Mouse (Mus musculus) layer of hippocampus, adult 8-10 months (tissue): Measurements from ENCODE around the gene Filip1. TPM values are rescaled to one million over a fixed set of nuclear protein-coding genes. Genes with fewer than 3 reads are reported as not detected.
"Not testable (repeated sequence)": the region's sequence is repeated elsewhere in the genome, so short reads cannot be mapped to it uniquely, and the experiment has no call there.

ENCODE experiments used
- DNase-seq, 2 experiments: peaks; one replicate each; pipeline ENCODE4 v3.0.0; 2022; ENCODE audit warnings: low spot score in 2 of 2
- total RNA-seq, 4 experiments: library from RNA; stranded (reverse); gene quantifications; 2 replicates each; pipeline ENCODE4 v1.2.4; 2022

The Filip1 gene
- total RNA-seq: 10 to 100 TPM in 3 of 4 experiments, 1 to 10 TPM in 1; 8.2 to 14.3 (median 12.0) TPM

- DNase-seq: no peak
Observed at GRCm38 (mm10) chr9:80012751-80013150, at the start of gene Filip1. Gene Filip1, minus strand, starts transcription at chr9:80012851.

- no peak for DNase-seq
Observed at GRCm38 (mm10) chr9:80057690-80058089, 45.0 kb upstream of the Filip1 start.

- DNase-seq: no peak
Observed at GRCm38 (mm10) chr9:80052951-80053350, 40.3 kb upstream of the Filip1 start.

DNA sequence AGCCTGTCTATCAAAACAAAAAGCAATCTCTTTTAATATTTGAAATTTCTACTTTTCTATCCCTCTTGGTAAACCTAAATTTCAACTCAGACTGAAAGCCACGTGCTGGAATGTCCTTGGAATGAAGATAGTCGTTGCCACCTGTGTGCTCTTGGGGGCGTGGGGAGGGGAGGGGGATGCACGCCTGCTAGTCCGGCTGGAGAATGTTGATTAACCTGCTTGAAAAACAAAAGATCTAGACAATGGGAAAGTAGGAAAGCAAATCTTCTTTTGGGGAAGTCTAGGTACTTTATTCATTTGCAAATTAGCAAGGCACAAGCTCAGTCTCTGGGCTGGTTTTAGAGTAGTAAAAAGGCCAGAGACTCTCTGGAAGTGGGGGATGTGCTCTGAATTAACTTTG, 36.6 kb upstream of the Filip1 start:
- DNase-seq: not testable (repeated sequence)

DNA sequence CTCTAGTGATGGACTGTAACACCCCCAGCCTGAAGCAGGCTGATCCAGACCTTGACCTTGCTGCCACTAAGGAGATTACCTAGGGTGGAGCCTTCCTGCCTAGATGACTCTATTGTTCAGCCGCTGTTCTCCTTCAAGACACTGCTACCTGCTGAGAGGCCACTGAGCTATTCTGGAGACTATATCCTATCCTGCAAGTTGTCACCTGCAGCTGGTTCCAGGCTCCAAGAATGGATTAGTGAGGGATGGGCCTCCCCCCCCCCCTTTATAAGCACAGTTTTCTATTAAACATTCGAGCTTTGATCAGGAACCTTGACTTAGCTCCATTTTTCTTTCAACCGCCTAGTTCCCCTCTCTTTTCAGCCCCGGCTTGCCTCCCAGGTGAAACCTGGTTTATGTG, 31.6 kb upstream of the Filip1 start:
- not testable (repeated sequence) for DNase-seq

- DNase-seq: no peak
Observed at GRCm38 (mm10) chr9:80039296-80039815, 26.7 kb upstream of the Filip1 start.

DNA sequence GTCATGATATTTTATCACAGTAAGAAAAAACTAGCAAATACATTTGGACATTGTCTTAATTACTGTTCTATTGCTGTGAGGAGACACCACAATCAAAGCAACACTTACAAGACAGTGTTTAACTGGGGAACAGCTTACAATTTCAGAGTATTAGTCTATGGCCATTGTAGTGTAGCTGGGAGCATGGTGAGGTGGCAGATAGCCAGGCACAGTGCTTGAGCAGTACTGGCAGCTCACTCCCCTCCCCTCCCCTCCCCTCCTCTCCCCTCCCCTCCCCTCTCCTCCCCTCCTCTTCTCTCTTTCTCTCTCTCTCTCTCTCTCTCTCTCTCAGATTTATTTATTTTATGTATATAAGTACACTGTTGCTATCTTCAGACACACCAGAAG, 25.3 kb upstream of the Filip1 start:
- no peak for DNase-seq

- no peak for DNase-seq
Observed at GRCm38 (mm10) chr9:80037262-80037996, 24.8 kb upstream of the Filip1 start.

- DNase-seq: no peak
Observed at GRCm38 (mm10) chr9:80026581-80027021, 13.9 kb upstream of the Filip1 start.

- DNase-seq: peak; percentile 26 to 49
Observed at GRCm38 (mm10) chr9:80026017-80026416, 13.4 kb upstream of the Filip1 start.

GRCm38 (mm10) chr9:80025347-80025746, 12.7 kb upstream of the Filip1 start:
- not testable (repeated sequence) for DNase-seq

GRCm38 (mm10) chr9:80022821-80023220, 10.2 kb upstream of the Filip1 start:
- DNase-seq: no peak

DNA sequence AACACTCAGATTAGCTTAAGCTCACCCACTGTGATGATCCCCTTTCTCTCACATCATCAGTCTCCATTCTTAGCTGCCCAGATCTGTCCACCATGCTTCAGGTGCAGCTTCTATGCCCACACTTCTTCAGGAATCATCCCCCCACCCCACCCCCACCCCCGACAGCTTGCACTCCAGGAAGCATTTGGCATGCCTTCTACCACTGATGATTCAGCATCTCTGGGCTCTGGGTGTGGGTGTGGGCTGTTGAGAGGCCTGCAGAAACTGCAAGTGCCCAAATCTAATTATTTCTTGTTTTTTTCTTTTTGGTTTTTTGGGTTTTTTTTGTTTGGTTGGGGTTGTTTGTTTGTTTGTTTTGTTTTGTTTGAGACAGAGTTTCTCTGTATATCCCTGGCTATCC, 9.0 kb upstream of the Filip1 start:
- DNase-seq: no peak

DNA sequence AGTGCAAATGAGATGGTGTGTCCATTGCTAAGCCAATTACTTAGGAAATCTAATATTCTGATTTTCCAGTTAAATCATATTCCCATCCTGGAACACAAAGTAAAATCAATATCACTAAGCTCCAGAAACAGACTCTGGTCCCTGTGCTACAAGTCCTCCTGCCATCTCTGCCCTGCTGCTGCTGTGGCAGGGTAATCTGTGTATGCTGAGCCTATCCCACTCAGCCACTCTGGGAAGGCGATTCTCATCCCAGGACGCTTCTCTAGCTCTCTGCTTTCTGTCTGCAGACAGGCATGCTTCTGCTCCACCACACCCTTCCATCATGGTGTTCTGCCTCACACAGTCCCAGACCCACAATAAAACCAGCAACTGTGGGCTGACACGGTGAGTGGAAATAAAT, 7.8 kb upstream of the Filip1 start:
- no peak for DNase-seq

DNA sequence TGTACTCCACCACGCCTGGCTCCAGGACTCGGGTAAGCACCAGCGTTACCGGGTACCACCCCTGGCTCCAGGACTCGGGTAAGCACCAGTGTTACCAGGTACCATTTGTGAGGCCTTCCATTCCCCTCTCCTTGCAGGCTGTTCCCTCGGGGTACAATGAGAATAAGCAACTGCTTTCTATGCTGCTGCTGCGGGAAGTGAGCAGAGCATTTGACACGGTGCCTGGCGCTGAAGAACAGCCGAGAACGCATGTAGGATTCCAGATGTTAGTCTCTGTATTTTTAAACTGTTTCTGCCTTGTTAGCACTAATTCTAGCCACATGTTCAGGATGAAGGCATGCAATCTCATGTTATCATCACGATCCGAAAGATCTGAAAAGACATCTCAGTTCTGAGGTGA, 635 bp downstream of the Filip1 start:
- no peak for DNase-seq

- peak; percentile 65 to 91 for DNase-seq
Observed at GRCm38 (mm10) chr9:80002394-80003188, 10.1 kb downstream of the Filip1 start.

DNA sequence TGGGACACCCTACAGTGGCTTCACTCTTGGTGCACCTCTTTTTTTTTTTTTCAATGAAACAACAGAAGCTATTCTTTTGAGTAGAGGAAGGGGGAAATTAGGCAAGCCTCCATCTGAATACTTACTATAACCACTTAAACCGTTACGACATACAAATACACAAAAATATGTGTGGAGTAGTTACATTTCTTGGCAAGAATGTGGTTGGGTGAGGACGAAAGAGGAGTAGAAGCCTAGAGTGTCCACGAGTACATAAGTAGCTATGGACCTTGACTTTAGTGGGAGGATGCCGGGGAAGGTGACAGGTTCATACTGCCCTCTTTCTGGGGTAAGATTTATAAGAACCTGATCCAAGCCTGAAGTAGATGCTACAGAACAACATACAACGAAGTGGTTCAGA, 15.4 kb downstream of the Filip1 start:
- no peak for DNase-seq

DNA sequence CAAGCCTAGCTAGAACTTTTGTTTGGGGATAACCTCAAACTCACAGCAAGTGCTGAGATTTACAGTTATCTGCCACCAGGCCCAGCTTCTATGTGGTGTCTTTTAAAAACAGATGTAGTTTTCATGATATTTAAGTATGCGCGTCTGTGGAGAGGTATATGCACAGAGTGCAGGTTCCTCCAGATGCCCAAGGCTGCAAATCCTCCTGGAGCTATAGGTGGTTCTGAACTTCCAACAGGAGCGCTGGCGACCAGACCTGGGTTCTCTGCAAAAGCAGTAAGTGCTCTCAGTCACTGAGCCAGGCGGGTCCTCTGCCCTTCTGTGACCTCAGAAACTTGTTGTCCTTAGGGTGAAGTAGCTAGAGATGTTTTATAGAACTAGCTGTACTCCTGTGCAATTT, 18.4 kb downstream of the Filip1 start:
- no peak for DNase-seq

- DNase-seq: no peak
Observed at GRCm38 (mm10) chr9:79993066-79993465, 19.6 kb downstream of the Filip1 start.

DNA sequence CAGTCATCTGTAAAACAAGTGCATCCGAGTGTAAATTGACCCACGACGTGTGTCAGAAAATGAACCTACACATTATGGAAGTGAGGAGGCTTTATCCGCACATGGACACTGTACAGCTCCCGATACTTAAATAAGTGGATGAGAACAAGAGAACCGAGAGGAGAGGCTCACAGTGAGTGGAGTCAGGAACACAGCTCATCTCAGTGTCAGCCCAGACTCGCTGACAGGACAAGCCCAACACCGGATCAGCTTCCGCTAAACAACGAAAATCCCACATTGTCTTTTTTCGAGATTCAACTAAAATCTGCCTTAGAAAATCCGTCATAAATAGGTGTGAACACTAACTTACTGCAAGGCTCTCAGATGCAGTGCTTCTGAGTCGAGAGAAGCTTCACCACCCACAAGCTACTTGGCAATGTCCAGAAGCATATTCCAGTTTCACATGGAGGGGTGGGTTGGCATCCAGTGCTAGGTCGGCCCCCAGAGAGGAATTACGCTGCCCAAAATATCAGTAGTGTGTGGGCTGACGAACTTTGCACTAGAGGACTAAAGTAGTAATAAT, 22.1 kb downstream of the Filip1 start:
- DNase-seq: no peak

DNA sequence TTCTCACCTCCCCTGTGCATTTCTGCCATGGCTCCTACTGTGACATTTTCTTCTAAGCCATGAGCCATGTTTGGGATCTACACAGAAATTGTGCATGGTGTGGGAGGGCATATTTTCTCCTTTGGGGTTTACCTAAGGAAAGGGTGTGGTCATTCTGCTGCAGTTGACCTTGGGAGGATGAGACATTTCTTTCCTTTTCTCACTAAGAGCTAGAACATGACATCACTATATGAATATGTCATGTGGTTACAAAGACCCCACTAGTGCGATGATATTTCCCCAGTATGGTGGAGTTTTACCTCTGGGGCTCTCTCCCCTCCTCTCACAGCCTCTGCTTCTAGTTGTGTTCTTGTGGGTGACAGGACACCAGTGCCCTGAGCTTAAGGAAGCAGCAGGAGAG, 22.9 kb downstream of the Filip1 start:
- no peak for DNase-seq

DNA sequence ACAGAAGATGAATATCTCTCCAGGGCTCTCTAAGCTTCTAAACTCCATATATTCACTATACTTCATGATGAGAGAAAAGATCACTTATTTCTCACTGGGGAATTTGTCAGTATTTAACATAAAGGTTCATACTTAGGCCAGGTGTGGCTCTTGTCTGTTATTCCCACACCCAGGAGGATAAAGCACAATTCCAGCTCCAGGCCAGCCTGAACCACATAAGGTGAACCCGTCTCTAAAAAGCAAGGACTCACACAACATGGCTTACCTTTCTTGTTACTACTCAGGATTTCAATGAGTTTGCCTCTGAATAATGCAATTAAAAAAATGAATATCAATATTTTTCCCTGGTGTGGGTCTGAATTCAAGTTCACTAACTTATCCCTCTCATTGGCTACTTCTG, 23.6 kb downstream of the Filip1 start:
- DNase-seq: no peak
